Mouse (Mus musculus): ENCODE measurements around the gene Selenom. TPM values are rescaled to one million over a fixed set of nuclear protein-coding genes. Genes with fewer than 3 reads are reported as not detected.

Gene Selenom
- 12.2 and 12.5 TPM in 2 replicates for polyA plus RNA-seq (2015; fragmentation: Nextera tagmentation; extraction: Ambion mirVana)

DNA sequence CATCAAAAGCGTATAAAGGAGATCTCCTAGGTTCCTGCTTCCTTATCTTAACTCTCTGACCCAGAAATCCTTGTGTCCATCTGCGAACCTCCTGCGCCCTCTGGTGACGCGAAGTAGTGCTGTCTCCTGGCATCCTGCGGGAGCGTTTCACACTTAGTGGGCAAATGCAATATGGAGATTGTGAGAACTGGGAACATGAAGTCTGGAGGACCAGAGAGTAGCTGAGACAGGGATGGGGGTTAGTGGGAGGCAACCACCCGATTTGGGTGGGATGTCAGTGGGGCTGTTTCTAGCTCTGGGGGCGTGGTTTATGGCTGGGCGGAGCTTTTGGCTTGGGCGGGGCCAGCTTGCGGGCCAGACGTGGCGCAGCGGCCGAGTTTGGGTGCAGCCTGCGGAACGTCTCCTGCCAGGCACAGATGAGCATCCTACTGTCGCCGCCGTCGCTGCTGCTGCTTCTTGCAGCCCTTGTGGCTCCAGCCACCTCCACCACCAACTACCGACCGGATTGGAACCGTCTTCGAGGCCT, at the start of gene Selenom:
Selenom (plus strand) TSS at position 156 of the 526 bp plus-strand sequence.
- WGBS (ENCODE audit: insufficient replicate concordance) = under 1% methylated on average over 22 of the region's 26 CpGs
- DNase-seq (peak; percentile 69), ATAC-seq (ENCODE audit: low read depth) (peak; percentile 69)
- peaks cover 45% of the 10 kb centered on the region for H3K27me3 ChIP-seq
- H3K4me3 ChIP-seq (replicated peaks) = peak within 1 kb of the TSS; percentile 56
- H3K4me1 ChIP-seq (replicated peaks) = peaks cover 40% of the 10 kb centered on the region
- peak within 1 kb of the TSS; percentile 71 for H3K4me2 ChIP-seq
- no peak within 1 kb of the TSS for H3K27ac ChIP-seq
- peak within 1 kb of the TSS; percentile 49; the same call in 1 of the 2 replicates for H3K9ac ChIP-seq
- no peaks in the 10 kb centered on the region for H3K36me3 ChIP-seq
- no peaks in the 10 kb centered on the region for H3K9me3 ChIP-seq (replicated peaks)

GRCm38 (mm10) chr11:3471448-3471850, 43.0 kb upstream of the Selenom start:
- no peaks in the 10 kb centered on the region for H3K27me3 ChIP-seq
- H3K27ac ChIP-seq = no peak overlapping the region
- H3K4me2 ChIP-seq = no peak overlapping the region
- no peaks in the 10 kb centered on the region; the same call in 1 of the 2 replicates for H3K4me1 ChIP-seq (replicated peaks)
- no peaks in the 10 kb centered on the region for H3K9me3 ChIP-seq (replicated peaks)
- no peak overlapping the region for H3K4me3 ChIP-seq (replicated peaks)
- 31% methylated on average over 11 of the region's 11 CpGs for WGBS (ENCODE audit: insufficient replicate concordance)
- no peak overlapping the region for H3K9ac ChIP-seq
- H3K36me3 ChIP-seq = no peaks in the 10 kb centered on the region
- DNase-seq = no peak
- 0 out of 2 replicates have a peak, but pooled peaks have one; percentile 24 for ATAC-seq (ENCODE audit: low read depth)

GRCm38 (mm10) chr11:3472484-3472883, 42.0 kb upstream of the Selenom start:
- Histone ChIP-seq H3K9me3 (replicated peaks) (no peaks in the 10 kb centered on the region), H3K4me2 (no peak overlapping the region), H3K36me3 (no peaks in the 10 kb centered on the region), H3K9ac (no peak overlapping the region), H3K27me3 (no peaks in the 10 kb centered on the region), H3K27ac (no peak overlapping the region), H3K4me3 (replicated peaks) (no peak overlapping the region), H3K4me1 (replicated peaks) (no peaks in the 10 kb centered on the region; the same call in 1 of the 2 replicates)
- WGBS (ENCODE audit: insufficient replicate concordance) = 16% methylated on average over 1 of the region's 1 CpGs
- peak; percentile 50 for DNase-seq
- ATAC-seq (ENCODE audit: low read depth) = peak; percentile 61

- Histone ChIP-seq H3K27ac (no peak overlapping the region), H3K36me3 (no peaks in the 10 kb centered on the region), H3K27me3 (no peaks in the 10 kb centered on the region), H3K9me3 (replicated peaks) (no peaks in the 10 kb centered on the region), H3K9ac (no peak overlapping the region), H3K4me3 (replicated peaks) (no peak overlapping the region), H3K4me2 (no peak overlapping the region), H3K4me1 (replicated peaks) (no peaks in the 10 kb centered on the region; the same call in 1 of the 2 replicates)
- DNase-seq (no peak), ATAC-seq (ENCODE audit: low read depth) (no peak)
- 54% methylated on average over 7 of the region's 7 CpGs for WGBS (ENCODE audit: insufficient replicate concordance)
These were observed 39.9 kb upstream of the Selenom start for GRCm38 (mm10) chr11:3474480-3475115.

GRCm38 (mm10) chr11:3475489-3475888, 39.0 kb upstream of the Selenom start:
- Histone ChIP-seq H3K36me3 (no peaks in the 10 kb centered on the region), H3K4me1 (replicated peaks) (no peaks in the 10 kb centered on the region; the same call in 1 of the 2 replicates), H3K27ac (no peak overlapping the region), H3K9me3 (replicated peaks) (no peaks in the 10 kb centered on the region), H3K9ac (no peak overlapping the region), H3K4me2 (no peak overlapping the region), H3K27me3 (no peaks in the 10 kb centered on the region), H3K4me3 (replicated peaks) (no peak overlapping the region)
- no peak for ATAC-seq (ENCODE audit: low read depth)
- DNase-seq = no peak

GRCm38 (mm10) chr11:3483980-3484642, 30.4 kb upstream of the Selenom start:
- ATAC-seq (ENCODE audit: low read depth) (no peak), DNase-seq (no peak)
- Histone ChIP-seq H3K9me3 (replicated peaks) (no peaks in the 10 kb centered on the region), H3K27me3 (no peaks in the 10 kb centered on the region), H3K4me3 (replicated peaks) (no peak overlapping the region), H3K4me2 (no peak overlapping the region), H3K4me1 (replicated peaks) (peaks cover 7% of the 10 kb centered on the region; the same call in 1 of the 2 replicates), H3K27ac (no peak overlapping the region), H3K36me3 (no peaks in the 10 kb centered on the region), H3K9ac (no peak overlapping the region)
- 56% methylated on average over 11 of the region's 11 CpGs for WGBS (ENCODE audit: insufficient replicate concordance)

DNA sequence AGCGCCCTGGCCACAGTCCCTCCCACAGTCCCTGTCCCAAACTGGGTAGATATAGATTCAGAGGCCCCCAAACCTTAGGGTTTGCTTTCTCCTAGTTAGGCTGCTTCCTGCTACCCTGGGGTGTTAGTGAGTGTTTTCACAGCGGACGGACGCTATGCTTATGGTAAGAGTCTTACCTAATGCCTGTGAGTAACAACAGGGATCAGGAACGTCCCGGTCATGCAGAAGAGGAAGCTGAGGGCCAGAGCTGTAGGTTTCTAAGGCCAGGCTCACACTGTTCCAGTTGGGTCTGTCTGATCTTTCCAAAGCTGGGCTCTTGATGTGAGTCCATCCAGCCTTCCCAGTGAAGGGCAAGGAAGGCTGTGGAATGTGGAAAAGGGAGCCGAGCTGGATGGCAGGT, 28.1 kb upstream of the Selenom start:
- Histone ChIP-seq H3K4me1 (replicated peaks) (peaks cover 11% of the 10 kb centered on the region; the same call in 1 of the 2 replicates), H3K27ac (no peak overlapping the region), H3K9ac (no peak overlapping the region), H3K4me2 (no peak overlapping the region), H3K36me3 (no peaks in the 10 kb centered on the region), H3K27me3 (no peaks in the 10 kb centered on the region), H3K4me3 (replicated peaks) (no peak overlapping the region), H3K9me3 (replicated peaks) (no peaks in the 10 kb centered on the region)
- DNase-seq = no peak
- WGBS (ENCODE audit: insufficient replicate concordance) = 45% methylated on average over 7 of the region's 7 CpGs
- no peak for ATAC-seq (ENCODE audit: low read depth)

DNA sequence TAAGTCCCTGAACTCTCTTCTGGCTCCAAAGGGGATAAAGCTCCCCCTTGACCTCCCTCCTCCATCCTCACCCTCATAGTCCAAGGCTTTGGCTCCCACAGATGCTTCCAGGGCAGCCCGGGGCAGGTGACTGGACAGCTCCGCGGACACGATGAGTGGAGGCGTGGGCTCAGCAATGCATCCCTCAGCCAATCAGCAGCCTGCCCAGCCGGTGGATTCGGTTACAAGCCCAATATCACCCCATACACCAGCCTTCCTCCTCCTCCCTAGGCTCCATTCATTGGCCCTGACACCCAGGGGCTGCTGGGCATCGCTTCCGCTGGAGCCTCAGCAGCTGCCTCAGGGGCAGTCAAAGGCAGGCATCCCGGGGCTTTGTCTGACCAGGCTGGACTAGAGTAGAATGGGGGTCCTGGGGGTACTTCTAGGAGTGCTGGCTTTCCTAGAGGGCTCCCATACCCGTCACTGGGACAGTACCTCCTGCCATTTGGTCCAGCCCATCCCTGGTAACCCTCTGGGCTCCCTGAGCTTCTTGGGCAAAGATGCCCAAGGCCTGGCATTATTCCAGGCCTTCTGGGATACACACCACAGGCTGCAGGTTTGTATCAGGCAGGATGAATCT, 26.4 kb upstream of the Selenom start, which contains the start of gene Pla2g3:
Pla2g3 (plus strand) TSS at position 333 of the 619 bp plus-strand sequence.
- ATAC-seq (ENCODE audit: low read depth) (no peak), DNase-seq (no peak)
- no peak within 1 kb of the TSS for H3K9ac ChIP-seq
- H3K4me2 ChIP-seq = no peak within 1 kb of the TSS
- no peak within 1 kb of the TSS for H3K4me3 ChIP-seq (replicated peaks)
- no peak within 1 kb of the TSS for H3K27ac ChIP-seq
- WGBS (ENCODE audit: insufficient replicate concordance) = 46% methylated on average over 11 of the region's 11 CpGs
- no peaks in the 10 kb centered on the region for H3K9me3 ChIP-seq (replicated peaks)
- H3K27me3 ChIP-seq = no peaks in the 10 kb centered on the region
- H3K36me3 ChIP-seq = no peaks in the 10 kb centered on the region
- H3K4me1 ChIP-seq (replicated peaks) = peaks cover 11% of the 10 kb centered on the region; the same call in 1 of the 2 replicates

DNA sequence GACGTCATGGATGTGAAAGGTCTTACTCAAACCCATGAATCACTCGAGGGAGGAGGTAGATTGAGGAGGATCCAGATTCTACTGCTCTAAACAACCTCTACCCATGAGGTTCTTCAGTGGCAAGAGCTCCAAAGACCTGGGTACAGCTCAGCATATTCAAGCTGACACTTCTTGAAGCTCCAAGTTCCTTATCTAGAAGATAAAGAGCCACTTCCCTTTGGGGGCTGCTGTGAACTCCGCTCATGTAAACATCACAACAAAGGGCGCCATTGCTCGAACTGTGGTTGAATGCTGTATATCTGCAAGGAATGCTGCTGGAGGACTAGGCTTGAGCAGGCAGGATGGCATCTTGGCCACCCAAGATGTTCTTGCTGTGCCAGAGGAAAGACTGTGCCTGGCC, 25.4 kb upstream of the Selenom start:
- DNase-seq (no peak), ATAC-seq (ENCODE audit: low read depth) (no peak)
- no peaks in the 10 kb centered on the region for H3K9me3 ChIP-seq (replicated peaks)
- H3K4me3 ChIP-seq (replicated peaks) = no peak overlapping the region
- H3K9ac ChIP-seq = no peak overlapping the region
- H3K27ac ChIP-seq = no peak overlapping the region
- WGBS (ENCODE audit: insufficient replicate concordance) = 32% methylated on average over 5 of the region's 5 CpGs
- H3K36me3 ChIP-seq = no peaks in the 10 kb centered on the region
- H3K27me3 ChIP-seq = no peaks in the 10 kb centered on the region
- peaks cover 11% of the 10 kb centered on the region; the same call in 1 of the 2 replicates for H3K4me1 ChIP-seq (replicated peaks)
- H3K4me2 ChIP-seq = no peak overlapping the region

- DNase-seq (no peak), ATAC-seq (ENCODE audit: low read depth) (no peak)
- Histone ChIP-seq H3K4me2 (no peak overlapping the region), H3K27me3 (no peaks in the 10 kb centered on the region), H3K9me3 (replicated peaks) (no peaks in the 10 kb centered on the region), H3K4me1 (replicated peaks) (peaks cover 19% of the 10 kb centered on the region; the same call in 1 of the 2 replicates), H3K36me3 (no peaks in the 10 kb centered on the region), H3K27ac (no peak overlapping the region), H3K4me3 (replicated peaks) (no peak overlapping the region), H3K9ac (no peak overlapping the region)
- 59% methylated on average over 4 of the region's 4 CpGs for WGBS (ENCODE audit: insufficient replicate concordance)
These were observed 21.7 kb upstream of the Selenom start for GRCm38 (mm10) chr11:3492748-3493147.

DNA sequence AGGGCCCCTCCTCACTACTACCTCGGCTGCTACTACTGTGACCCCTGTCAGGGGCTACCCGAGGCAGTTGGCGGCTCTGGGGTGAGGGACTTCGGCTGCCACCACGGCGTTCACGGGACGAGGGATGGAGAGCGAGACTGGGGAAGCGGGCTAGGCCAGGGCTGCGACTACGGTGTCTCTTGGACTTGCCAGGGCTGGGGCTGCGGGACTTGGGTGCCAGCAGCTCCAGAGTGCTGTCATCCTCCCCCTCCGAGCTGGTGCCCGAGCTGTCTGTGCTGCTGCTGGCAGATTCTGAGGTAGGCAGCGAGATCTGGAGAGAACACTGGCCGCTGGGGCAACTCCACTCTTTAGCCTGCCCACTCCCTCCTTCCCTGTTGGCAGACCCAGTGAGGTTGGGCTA, 19.6 kb upstream of the Selenom start:
- H3K4me2 ChIP-seq = no peak overlapping the region
- H3K27me3 ChIP-seq = no peaks in the 10 kb centered on the region
- 80% methylated on average over 17 of the region's 17 CpGs for WGBS (ENCODE audit: insufficient replicate concordance)
- H3K9ac ChIP-seq = no peak overlapping the region
- no peak overlapping the region for H3K4me3 ChIP-seq (replicated peaks)
- DNase-seq = no peak
- no peak overlapping the region for H3K27ac ChIP-seq
- H3K4me1 ChIP-seq (replicated peaks) = 0 out of 2 replicates have a peak, but pooled peaks cover 7% of the 10 kb centered on the region
- ATAC-seq (ENCODE audit: low read depth) = no peak
- no peaks in the 10 kb centered on the region for H3K36me3 ChIP-seq
- no peaks in the 10 kb centered on the region for H3K9me3 ChIP-seq (replicated peaks)
